Mouse (Mus musculus) frontal cortex, postnatal 36 days (tissue): ENCODE data around the gene Rassf6.

Source experiments
- DNase-seq, 2 experiments: peaks; one replicate each; pipeline ENCODE4 v3.0.0; 2022; ENCODE audit warnings: low spot score in 2 of 2

Gene Rassf6

DNA sequence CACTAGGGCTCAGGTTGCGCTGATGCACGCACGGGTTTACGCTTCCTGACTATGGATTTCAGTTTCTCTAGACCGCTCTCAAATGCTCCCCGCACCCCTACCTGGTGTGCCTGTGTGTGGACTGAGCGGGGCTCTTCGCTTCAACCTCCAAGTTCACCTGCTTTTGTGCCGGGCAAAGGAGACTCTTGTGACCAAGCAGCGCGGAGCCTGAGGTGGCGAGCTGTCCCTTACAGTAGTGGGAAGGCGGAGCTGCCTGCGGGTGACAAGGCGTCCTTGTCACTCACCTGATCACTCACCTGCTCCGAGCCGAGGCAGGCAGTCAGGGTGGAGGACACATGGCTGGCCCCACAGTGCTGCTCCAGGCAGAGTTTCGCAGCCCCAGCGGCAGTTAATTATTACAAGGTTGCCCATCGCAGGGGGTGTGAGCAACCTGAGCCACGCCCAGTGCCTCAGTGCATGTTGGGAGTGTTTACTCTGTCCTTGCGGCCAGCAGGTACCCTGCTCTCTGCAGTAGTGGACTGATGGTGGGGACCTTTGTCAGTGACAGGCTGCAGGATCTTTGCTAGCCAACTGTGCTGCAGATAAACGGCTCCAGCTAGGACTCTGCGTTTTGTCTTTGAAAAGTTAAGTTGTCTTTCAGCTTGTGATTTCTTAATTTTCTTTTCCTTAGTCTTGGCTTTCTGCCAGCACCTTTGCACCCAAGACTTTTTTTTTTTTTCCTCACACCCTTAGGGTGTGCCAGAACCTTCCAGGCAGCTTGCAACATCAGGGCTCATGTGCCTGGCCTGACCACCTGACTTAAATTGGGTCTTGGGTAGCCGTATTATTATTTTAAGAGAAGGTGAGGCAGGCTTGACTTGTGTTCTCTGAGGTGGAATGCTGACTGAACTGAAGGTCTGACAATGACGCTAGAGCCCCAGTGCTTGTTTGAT lies at the start of gene Rassf6:
Rassf6 (minus strand) TSS at position 372 of the 932 bp plus-strand sequence.
- no peak for DNase-seq

DNA sequence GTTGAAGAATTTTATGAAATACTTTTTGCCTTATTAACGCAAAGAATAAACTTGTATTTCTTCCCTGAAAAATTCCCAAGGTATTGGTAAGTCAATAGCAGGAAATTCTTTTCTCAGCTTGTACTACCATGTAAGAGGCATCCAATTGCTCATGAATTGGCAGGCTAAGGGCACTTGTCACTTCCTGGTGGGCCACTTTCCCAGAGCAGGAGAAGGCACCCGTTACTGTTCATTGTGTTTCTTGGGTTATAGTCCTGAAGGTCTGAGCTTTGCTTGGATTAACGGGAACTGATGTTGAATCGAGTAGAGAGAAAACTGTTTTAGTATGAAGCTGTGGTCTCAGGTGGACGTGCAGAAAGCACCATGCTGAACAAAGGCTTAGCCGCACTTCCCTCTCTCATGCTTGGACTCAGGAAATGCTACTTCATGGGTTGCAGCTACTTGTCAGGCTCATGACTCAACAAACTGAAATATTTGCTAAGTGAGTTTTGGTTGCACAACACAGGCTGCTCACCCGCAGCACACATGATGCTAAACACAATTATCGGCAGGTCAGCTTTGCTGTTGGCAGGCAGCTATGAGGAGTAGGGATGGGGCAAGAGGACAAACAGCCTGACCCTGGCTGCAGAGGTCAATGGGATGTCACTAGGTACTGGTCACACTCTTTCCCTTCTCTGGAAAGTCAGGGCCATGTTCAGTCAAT lies 49.1 kb upstream of the Rassf6 start:
- DNase-seq = no peak

DNA sequence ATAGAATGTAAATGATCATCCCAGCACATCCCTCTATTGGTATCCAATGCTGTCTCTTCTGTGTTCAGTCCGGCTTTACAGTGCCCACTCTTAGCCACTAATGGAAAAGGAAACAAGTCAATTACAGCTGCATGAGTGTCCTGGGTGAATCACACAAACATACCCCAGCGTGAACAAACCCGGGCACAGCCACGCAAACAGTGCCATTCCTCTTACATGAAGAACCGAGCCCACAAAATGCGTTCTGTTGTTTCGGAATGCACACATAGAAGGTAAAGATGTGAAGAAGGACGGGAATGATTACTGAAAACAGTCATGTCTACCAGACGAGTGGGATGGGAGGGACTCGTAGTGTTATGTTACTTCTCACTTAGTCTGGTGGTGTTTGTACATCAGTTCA lies 47.5 kb upstream of the Rassf6 start:
- DNase-seq = no peak

DNA sequence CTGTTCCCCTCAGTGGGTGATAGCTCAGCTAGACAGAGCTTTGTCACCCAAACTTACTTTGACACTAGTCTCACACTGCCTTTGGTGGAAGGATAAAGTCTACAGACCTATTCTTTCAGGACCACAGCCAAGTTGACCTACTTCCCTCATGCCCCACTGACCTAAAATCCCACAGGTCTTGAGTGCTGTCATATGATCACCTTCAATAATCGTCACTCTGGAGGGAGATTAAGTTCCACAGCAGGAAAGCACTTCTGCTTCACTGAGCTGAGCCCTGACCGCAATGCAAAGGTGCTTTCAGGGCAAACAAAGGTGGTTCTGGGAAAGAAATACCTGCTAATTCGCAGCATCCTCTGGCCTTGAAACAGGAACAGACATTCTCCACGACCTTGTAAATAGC lies 44.5 kb upstream of the Rassf6 start:
- DNase-seq = no peak

DNA sequence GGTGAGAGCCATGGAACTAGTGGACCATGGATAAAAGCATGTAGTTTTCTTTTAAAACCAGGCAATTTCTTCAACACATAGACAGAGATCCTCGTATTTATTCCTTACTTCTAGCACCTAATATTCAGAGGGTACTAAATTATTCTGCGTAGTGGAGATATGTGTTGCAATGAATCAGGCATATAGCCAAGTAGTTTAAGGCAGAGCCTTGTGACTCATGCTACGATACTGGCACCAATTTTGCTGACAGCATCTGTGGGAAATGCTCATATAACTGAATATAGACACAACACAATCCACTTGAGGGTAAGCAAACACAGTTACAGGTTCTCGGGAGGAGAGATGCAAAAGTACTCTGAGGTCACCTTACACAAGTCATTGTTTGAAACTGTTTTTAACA lies 41.4 kb upstream of the Rassf6 start:
- DNase-seq = no peak

DNA sequence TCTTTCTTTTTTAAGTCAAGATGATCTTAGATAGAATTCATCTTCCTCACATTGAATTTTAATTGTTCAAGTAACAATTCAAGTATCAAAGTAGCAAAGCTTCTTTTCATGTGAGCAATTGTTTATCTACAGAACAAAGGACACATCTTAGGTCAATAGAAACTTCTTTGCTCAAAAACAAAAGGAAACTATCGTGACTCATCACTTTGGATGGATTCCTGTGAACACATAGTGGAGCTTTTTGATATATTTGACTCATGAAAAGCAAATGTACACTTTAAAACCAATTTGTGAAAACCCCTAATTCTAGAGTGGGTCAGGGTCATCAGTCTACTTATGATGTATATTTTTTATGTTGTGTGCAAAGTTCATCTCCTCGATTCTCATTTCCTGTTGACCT lies 37.1 kb upstream of the Rassf6 start:
- DNase-seq = no peak

DNA sequence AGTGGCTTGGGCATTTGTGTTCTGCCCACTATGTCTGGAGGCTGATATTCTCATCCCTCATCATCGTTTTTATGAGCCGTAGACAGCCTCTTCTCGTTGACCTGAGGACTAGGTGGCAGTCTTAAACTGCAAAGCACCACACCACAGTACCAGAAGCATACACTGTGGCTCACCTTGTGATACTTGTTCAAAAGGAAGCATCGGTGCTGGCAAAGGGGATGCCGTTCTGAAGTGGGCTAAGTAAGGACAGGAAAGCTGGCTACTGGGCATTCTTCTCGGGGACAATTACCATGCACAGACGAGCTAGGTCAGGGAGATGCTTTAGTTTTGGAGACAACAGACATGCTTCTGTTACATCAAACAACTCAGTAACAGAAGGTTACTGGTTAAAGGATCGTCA lies 21.4 kb upstream of the Rassf6 start:
- DNase-seq = no peak

DNA sequence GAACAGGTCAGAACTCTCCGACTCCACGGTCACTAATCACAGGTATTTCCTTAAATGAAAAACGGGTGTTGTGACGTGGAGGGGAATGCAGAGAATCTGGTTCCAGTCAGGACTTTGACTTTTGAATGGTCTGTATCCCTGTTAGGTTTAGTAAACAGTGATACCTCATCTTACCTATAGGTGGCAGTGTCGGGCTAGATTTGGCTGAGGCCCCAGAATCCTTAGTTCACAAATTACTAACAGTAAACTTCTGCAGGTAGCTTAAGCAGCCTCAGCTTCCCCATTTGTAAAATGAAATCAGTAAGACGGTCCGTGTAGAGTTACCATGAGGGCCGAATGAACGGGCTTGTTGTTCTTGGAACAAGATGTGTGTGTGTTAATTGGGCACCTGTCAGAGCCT lies 21.0 kb upstream of the Rassf6 start:
- DNase-seq = peak; percentile 25 to 68

DNA sequence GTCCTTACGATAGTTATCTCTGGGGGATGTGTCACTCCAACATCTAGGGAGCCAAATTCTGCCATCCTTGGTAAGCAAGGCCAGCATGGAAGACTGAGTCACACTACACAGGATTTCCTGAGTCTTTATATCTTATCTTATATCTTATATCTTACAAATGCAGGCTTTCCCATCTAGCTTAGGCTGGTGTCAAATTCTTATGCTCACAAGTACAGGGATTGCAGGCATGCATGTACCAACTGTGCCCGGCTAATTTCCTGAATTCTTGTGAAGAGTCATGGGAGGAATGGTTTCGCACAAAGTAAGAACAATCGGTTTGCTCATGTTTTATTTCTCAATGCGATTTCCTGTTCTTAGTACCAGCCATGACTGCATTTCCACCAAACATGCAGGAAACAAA lies 20.0 kb upstream of the Rassf6 start:
- DNase-seq = no peak

DNA sequence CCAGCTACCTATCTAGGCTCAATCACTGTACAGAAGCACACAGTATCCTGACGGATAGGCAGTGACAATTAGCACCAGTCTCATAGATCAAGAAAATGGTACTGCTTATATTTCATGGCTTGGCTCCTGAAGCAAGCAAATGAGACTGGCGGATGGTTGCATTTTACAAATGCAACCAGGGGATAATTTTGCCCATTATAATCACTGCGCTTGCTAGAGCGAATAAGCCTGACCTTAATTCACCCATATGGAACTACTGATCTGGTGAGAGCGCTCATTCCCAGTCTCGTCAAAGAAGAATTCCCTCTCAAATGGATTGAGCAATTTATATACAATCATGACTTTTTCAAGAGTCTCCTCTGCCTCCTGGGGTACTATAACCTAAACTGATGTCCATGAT lies 16.2 kb upstream of the Rassf6 start:
- no peak for DNase-seq

DNA sequence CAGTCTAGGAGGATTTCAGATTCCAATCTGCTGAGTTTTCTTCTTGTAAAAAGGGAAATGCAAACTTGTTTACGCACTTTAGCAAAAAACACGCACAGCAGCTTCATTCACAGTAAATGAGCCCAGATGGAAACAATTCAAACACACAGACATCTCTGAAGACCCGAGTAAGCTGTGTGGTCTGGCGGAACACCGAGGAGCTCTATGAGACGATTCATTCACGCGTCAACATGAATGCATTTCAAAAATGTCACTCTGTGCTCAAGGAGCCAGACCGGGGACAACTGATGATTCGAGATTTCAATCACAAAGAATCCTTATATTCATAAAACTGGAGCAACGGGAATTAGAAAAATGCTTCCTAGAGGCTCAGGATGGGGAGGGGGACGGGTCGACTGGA lies 15.4 kb upstream of the Rassf6 start:
- DNase-seq = no peak

DNA sequence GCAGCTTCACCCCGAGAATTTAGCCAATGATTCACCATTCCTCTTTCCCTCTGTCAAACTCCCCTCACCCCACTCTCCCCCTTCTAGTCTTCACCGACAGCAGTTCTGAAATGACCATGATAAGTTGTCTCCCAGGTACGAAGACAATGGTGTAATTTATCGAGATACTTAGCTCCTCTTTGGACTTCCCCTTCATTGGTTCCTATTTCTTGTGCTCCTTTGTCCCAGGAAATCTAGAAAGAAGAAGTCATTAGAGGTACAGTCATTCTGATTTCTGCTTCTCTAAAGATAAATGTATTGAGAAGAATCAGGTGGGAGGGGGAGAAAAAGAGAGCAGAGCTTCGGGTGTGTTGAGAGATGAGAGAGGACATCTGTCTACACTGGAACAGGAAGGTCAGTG lies 14.3 kb upstream of the Rassf6 start:
- no peak for DNase-seq

DNA sequence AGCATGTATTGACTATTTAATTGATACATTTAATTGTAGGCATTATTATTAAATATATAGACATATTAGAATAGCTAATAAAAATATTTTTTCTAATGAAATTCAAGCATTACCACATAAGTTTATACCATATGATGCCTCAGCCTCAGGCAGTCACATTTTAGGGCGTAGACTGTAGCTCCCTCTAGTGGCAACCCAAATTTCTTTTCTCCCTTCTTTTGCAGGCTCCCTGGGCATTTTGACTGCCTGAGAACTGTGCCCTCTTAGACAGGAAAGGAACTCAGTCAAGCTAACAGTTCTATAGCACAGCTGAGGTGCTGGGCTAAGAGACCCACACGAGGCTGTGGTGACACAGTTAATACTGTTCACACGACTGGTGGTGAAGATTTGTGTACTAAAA lies 12.3 kb upstream of the Rassf6 start:
- DNase-seq = peak; percentile 34 to 82

DNA sequence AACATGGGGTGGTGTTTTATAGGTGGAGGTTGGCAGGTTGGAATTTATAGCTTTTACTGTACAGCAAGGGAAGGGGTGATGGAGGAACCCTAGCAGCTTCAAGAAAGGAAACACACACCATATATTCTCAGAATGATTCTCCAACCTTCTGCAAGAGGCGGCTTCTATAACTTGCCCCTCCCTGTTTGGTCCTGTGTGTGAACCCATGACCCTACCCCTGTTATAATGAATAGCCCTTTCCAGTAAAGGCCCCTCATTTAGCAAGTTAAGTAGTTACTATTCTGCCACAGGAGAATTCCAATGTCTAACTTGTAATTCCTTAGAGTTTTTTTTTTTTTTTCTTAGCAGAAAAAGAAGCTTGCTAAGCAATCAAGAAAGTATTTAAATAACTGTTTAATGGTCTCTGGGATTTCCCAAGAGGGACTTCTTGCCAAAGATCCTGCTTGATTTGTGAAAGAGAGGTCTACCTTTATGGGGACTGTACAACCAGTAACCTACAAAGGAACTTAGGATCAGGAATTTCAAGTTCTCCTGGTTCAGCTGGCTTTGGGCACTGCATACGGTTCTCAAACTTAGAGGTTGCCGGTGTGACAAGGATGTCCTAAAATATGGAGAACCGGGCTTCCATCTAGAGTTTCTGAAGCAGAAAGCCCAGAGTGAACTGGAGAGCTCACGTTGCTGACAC lies 10.2 kb upstream of the Rassf6 start:
- no peak for DNase-seq

DNA sequence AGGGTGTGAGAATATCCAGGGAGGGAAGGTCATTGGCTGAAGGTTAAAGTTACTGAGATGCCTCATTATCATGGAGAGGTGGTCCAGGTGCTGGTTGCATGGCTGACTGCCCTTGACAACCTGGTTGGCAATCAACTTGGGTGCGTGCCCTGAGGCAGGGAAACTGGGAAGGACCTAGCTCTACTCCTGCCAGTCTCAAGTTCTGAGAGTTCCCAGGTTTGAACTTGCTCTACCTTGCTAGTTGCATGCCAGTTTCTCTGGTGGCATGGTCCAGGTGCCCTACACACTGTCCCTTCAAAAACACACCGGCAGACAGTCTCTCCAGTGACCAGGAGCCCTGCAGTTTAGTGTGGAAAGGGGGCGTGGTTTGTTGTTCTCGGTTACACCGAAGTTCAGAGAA lies 7.0 kb upstream of the Rassf6 start:
- DNase-seq = no peak

DNA sequence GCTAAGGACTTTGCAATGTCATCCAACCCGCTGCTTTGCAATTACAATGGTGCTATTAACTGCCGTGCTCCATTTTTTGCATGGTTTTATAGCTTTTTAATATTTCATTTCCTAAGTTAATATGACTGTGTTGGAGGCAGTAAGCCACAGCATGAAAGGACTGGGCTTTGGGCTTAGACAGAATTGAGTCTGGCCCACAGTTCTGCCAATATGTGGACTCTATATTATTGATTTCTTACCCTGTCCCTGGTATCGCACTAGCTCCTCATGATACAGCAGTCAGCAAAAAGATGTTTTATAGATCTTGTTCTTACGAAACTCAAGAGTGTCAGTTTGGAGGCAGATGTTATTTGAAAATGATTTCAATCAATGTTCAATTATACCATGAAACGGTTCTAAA lies 5.9 kb upstream of the Rassf6 start:
- no peak for DNase-seq

DNA sequence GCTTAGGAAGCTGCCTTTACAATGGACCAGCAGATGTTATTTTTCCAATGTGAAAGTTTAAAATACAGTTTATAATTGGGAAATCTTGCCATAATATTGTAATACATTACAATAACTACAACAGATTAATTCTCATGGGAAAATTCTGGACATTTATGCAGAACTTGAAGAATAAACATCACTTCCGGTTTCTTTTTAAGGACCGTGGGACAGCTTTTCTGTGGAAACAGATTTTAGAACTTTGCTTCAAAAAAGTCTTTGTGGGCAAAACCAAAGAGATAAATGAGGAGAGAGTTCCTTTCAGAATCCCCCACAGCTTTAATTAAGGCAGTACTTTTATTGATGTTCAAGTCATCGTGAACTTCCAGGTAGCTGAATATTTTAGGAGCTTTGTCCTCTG lies 5.1 kb upstream of the Rassf6 start:
- no peak for DNase-seq

DNA sequence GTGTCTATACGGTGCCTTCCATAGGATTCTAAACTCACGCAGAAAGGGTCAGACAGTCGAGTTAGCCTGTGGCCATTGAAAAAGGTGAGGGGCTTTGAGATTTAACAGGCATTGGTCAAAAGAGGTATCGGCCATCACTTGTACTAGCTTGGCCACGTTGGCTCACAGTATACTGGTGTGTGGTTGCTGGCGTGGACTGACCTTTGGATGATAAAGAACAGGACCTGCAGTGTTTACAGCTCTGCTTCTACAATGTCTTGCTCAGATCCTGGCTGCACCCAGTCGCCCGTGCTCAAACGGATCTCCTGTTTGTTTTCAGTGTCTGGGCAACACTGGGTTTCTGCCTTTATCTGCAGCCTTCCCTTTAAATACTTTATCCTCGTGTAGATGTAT lies 757 bp upstream of the Rassf6 start:
- no peak for DNase-seq

DNA sequence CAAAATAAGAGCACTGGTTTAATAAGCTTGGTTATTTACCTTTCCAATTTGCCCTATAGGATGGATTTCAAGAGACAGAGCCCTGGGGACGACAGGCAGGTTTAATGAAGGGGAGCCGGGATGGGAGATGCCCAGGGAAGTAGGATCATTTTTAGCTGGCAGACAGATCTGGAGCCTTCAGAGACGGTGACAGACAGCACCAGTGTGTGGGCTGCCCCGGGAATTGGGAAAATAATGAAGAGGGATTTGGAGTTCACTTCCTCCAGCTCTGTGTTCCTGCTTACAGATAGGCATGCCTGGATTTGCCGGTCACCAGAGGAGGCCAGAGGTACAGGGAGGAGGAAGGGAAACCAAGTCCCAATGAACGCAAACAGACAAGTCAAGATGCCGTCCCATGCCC lies 5.6 kb downstream of the Rassf6 start:
- no peak for DNase-seq

DNA sequence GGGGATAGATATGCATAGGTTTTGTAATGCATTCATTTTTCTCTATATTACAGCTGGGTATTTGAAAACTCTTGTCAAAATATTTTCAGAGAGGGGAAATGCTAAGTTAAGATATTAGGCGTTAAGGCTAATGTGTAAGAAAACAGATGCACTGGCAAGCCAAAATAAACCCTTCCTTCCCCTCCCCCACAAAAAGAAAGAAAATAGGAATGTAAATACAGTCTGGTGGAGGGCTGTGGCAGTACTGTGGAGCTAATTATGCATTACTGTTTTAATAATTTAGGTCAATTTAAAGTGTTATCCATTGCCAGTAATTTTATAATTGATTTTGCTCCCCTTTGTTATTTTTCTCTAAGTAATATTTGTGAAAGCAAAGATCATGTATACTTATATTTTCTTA lies 11.9 kb downstream of the Rassf6 start:
- no peak for DNase-seq

DNA sequence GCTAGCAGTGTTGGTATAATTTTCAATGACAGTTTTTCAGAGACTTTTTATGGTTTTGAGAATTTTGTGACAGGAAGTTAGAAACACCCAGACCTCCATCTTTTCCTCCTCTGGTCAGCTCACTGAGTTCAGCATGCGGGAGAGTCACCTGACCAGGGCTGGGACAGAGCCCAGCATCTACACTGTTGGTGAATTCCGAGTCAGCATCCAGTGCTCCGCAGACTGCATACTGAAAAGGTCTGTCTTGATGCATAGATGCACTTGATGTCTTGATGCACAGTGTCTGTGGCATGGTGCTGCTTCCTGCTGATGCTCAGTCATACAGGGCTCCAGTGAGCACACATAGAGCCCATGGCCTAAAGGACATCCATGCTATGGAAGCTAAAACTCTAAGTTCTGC lies 12.4 kb downstream of the Rassf6 start:
- no peak for DNase-seq

DNA sequence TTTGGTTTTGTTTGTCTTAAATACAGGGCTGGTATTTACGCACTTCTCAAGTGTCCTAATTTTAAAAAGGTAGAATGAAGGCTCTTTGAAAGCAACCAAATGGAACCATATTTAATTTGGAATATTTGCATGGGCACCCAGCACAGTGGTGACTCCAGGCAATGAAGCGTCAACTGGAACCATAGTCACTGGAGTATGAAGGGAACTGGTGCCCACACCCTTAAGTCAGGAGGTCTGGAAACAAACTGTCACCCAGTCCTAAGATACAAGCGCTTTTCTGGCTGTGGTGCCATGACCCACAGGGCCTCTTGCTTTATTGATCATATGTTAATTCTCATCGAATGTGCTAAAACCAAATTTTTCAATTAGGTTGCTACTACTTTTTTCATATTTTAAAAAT lies 13.0 kb downstream of the Rassf6 start:
- DNase-seq = no peak
